Mouse (Mus musculus): Measurements from ENCODE around the gene Zfp46.

Zfp46 gene

DNA sequence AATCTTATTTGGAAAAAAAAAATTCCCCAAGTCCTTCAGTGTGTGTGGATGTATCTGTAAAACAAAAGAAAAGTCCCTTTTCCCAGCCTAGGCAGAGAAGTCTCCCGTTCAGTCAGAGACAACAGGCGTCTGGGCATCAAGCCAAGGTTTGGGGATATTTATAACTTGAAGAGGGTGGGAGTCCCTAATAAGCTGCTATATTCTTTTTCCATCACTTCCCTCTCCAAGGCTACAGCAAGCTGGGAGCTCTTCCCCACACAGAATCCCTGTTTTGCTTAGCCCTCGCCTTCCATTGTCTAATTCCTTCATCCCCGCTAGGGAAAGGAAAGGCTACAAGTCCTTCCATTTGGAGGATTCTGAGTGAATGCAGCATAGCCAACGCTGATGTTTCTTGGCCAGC lies at the start of gene Zfp46:
Gene Zfp46 (plus strand): TSS at position 229 of the 400 bp plus-strand sequence.
- DNase-seq: peak; percentile 88

DNA sequence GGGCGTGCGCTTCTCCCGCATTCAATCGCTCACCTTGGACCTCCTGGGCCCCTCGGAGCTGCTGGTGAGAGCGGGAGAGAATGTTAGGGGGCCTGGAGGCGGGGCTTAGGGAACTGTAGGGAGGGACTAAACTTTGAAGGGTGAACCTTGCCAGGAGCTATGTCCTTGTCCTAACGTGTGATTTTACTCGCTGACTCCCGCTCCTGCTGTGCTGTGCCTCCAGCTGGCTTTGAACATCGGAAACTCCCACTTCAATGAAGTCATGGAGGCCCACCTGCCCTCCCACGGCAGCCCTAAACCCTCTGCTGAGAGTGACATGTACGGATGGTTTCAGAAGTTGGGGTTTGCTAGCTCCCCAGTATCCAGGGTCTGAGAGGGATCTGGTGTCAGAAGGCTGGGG lies 45.8 kb upstream of the Zfp46 start:
- no peak for DNase-seq

GRCm38 (mm10) chr4:136239111-136239510 lies 45.4 kb upstream of the Zfp46 start:
- DNase-seq: no peak

- DNase-seq: peak; percentile 79
These were observed 44.9 kb upstream of the Zfp46 start for GRCm38 (mm10) chr4:136239622-136240021.

DNA sequence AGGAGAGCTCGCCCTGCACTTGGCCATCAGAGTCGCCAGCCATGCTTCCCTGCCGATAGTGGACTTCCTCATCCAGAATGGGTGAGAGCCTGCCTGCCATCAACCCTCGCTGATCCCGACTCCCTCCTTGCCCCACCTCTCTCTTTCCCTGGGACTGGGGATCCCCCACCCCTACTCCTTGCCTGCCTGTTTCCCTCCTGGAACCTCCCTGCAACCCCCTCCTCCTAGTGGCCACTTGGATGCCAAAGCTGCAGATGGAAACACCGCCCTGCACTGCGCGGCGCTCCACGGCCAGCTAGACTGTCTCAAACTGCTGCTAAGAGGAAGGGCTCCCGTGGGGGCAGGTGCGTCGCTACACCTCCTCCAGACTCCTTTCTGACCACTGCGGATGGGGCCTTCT lies 44.4 kb upstream of the Zfp46 start:
- no peak for DNase-seq

- no peak for DNase-seq
These were observed 43.5 kb upstream of the Zfp46 start for GRCm38 (mm10) chr4:136240955-136241354.

GRCm38 (mm10) chr4:136242065-136242703 lies 42.3 kb upstream of the Zfp46 start:
- no peak for DNase-seq

DNA sequence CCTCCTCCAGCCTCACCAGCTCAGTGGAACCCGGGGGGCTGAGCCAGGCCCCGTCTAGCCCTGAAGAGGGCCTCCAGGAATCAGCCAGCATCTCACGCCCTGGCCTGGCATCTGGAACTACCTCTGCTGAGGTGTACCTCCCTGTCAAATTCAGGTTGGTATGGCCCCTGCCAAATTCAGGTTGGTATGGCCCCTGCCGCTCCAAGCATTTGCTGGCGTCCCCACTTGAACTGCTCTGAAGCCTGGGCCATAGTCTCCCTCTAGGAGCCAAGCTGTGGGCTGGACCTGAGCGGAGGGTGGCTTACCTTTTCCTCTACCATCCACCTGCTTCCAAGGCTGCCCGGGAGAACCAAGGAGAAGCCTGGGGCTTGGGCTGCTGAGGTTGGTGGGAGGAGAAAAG lies 41.8 kb upstream of the Zfp46 start:
- DNase-seq: no peak

- DNase-seq: no peak
These were observed 40.3 kb upstream of the Zfp46 start for GRCm38 (mm10) chr4:136244208-136244607.

GRCm38 (mm10) chr4:136245681-136246080 lies 38.8 kb upstream of the Zfp46 start:
- no peak for DNase-seq

GRCm38 (mm10) chr4:136246568-136246969 lies 37.9 kb upstream of the Zfp46 start:
- DNase-seq: no peak

DNA sequence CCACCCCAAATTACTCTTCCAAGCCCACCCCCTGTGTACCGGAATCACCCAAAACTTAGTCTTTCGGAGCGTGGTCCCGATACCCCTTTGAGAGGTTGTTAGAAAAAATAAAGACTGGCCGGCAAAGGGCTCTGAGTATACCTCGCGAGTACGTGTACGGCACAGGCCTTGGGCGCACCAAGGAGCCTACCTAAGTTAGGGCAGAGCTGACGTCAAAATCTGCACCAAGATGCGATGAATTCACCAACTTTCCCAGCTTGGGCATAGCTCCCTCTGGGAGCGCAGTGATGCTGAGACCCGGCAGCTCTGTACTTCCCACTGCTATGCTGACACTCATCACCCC lies 37.1 kb upstream of the Zfp46 start:
- no peak for DNase-seq

DNA sequence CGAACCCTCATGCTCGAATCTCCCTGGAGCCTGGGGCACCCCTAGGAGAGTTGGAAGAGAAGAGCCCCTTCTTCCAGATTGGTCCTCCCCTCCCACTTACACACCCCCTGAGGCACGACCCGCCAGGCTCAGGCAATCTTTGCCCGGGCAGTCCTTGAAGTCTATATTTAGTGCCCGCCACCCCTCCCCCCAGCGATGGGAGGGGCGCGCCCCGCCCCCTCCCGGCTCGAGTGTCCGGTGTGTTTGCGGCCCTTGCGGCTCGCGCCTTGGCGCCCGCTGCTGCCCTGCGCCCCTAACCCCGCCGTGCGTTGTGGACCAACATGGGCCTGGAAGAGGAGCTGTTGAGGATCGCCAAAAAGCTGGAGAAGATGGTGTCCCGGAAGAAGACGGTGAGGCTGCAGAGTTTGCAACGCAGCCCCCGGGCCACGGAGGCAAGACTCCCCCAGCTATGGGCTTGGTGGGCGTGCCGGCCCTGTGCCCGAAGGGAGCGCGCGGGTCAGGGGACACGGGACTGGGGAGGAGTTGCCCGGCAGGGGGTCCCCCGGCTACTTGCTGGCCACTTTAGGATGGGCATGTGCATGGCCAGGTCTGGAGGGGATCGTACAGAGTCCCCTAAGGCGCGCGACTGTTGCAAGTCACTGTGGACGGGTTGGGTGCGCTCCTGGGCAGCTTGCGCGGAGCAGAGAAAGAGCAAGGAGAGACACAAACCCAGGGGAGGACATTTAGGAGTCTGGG lies 36.6 kb upstream of the Zfp46 start, which contains the start of gene Tcea3:
Gene Tcea3 (plus strand): TSS at position 1 of the 735 bp plus-strand sequence.
- DNase-seq: no peak

DNA sequence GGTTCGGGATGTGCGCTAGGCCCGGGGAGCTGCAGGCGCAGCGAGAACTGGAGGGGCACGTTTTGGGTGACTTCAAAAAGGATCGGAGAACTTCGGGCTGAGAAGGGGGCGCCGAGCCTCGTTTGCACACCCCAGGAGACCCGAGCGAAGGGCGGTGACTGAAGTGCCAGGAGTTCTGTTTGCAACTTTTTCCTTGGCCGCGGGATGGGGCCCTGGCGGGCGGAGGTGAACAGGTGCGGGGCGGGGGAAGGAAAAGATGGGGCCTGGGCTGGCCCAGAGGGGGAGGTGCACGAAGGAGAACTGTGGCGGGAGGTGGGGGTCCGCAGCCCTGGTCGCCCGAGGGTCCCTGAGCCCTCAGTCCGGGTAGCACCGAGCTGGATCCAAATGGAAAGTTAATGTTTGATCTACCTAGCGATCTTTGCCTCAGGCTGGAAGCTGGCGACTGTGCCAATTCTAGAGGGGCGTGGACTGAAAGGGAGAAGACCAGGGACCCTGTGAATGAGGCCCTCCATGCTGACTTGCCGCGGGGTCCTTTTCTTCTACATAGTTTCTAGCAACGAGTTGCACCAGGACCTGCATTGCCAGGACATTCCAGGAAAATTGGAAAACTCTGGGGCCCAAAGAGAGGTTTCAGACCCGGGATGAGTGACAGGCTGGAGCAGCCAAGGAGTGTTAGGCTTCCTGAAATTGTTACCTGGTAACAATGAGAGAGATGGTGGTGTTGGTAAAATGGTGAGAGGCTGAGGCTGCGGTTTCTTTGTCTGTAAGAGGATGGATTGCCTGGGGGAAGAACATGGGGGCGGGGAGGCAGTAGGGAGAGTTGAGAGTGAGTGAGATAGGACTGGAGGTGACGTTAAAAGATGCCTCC lies 35.8 kb upstream of the Zfp46 start:
- no peak for DNase-seq

DNA sequence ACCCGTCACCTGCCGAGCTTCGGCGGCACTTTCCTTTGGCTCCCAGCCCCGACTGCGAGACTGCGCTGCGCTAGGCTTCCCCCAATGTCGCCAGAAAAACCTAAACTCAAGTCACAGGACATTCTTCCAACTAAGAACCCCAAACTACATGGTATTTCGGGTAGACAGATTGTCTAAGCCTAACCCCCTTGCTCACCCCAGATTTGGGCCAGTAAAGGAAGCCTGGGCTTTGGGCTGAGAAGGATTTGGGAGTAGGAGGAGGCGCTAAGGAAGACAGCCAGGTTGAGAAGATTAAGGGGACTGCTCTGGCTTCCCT lies 35.2 kb upstream of the Zfp46 start:
- no peak for DNase-seq

DNA sequence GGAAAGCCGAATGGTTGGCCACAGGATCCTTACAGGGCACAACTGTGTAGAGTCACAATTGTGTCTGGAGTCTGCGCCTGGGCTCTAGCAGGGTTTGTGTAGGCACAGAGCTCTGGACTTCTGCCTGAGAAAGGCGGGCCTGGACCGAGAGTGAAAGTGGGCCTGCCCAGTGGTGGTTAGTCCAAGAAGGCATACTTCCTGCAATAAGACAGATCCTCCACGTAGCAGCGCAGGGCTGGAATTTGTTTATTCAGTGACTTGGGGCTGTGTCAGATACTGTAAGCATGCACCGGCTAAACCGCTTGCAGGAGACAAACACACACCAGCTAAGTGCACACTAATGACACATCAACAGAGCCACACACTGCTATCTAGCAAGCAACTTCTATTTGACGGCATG lies 34.7 kb upstream of the Zfp46 start:
- no peak for DNase-seq

DNA sequence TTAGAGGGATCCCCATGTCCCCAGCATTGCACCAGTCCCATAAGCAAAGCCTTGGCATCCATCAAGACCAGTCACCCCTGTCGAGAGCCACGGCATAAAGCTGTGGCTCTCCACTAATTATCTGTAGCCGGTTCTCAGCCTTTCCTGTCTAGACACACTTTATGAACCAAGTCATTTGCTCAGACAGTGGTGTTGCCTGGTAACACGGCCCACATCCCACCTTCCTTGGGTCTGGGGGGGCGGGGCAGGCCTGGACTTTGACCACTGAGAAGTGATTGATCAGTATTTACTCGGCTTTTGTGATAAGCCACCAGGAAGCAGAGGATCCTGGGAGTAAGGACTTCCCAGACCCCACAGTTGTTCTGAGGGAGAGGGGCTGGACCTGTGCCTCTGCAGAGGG lies 28.6 kb upstream of the Zfp46 start:
- DNase-seq: no peak

DNA sequence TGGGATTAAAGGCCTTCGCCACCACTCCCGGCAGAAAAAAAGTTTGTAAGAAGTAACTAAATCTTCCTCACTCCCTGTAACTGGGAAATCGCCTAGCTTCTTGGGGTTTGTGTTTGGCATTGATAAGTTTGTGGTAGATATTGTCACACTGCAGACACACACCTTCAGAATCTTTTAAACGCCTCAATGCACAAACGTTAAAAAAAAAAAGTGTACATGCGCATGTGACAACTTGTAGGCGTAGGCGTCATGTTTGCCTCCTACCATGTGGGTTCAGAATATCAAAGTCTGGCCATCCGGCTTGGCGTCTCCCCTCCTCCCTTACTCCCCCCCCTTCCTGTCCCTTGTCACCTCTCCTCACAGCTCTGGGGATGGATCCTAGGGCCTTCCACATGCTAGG lies 27.8 kb upstream of the Zfp46 start:
- DNase-seq: no peak

DNA sequence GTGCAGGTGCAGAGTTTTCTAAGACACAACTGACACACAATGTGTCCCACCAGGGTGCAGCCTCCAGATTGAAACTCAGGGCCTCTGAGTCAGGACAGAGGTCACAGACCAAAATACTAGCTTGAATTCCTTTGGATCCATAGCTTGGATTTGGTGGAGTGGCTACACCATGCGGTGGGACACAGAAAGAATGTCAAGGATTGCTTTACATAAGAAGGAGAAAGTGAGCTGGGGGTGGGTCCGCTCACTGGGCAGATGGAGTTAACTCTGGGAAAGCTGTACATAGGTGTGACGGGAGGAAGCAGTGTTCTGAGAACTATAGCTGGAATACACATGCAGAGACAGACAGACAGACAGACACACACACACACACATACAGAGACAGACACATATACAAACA lies 24.6 kb upstream of the Zfp46 start:
- DNase-seq: no peak

DNA sequence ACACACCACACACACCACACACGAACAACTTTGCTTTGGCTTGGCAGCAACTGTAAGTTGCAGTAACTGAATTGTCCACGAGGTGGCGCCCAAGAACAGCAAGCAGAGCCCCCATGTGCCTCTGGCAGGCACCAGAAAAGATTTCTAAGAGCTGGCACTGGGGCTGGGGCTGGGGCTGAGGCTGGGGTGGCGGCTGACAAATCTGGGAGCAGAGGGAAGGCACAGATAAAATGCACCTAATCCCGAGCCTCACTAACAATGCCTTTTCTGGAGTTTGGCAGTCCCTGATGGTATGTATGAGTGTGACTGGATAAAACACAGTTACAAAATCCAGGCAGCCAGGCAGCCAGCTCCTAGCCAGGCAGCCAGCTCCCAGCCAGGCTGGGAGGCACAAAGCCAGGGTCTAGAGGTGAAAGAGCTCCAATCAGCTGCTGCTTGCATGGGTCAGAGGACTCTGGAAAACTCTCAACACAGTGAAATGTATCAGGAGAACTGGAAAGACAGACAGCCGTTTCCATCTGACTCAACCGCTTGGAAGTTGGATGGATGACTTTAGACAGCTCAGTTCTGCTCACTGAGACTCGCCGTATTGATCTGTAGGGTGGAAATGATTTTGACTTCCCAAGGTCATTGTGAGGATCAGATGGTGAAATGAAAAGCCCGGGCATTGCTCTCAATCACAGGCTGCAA lies 23.8 kb upstream of the Zfp46 start:
- DNase-seq: peak; percentile 95

- no peak for DNase-seq
These were observed 22.6 kb upstream of the Zfp46 start for GRCm38 (mm10) chr4:136261912-136262311.

DNA sequence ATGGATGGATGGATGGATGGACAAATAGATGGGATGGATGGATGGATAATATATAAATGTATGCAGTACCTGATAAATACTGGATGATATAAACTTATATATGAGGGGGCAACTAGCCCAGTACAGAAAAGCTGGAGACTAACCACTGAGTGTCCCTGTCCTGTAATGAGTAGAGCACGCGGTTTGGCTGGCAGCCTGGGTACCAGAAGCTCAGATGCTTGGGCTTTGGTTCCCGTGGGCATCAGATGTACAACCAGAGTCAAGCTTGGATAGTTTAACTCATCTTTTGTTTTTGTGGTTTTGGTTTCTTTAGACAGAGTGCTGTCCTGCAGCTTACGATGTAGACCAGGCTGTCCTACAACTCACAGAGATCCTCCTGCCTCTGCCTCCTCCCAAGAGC lies 20.9 kb upstream of the Zfp46 start:
- no peak for DNase-seq

GRCm38 (mm10) chr4:136266716-136267343 lies 17.7 kb upstream of the Zfp46 start:
- DNase-seq: no peak

All from right cerebral cortex, postnatal 4 days (tissue).